Mouse (Mus musculus): ENCODE measurements around the gene Ucn. TPM values are rescaled to one million over a fixed set of nuclear protein-coding genes. Genes with fewer than 3 reads are reported as not detected.

Gene Ucn
- polyA plus RNA-seq (2015; fragmentation: Nextera tagmentation; extraction: Ambion mirVana) = not detected in 2 replicates

GRCm38 (mm10) chr5:31138241-31138967 lies at the start of gene Ucn:
Gene Ucn, minus strand, starts transcription at chr5:31138829.
- peak within 1 kb of the TSS; percentile 61 for H3K4me2 ChIP-seq
- H3K36me3 ChIP-seq = 0 out of 2 replicates have a peak, but pooled peaks cover 7% of the 10 kb centered on the region
- no peak within 1 kb of the TSS for H3K27ac ChIP-seq (replicated peaks)
- 0 out of 2 replicates have a peak, but pooled peaks have one; percentile 20 for ATAC-seq (ENCODE audit: low FRiP score, low read depth)
- 2% methylated on average over 49 of the region's 52 CpGs for WGBS
- H3K4me1 ChIP-seq (replicated peaks) = peaks cover 25% of the 10 kb centered on the region
- no peaks in the 10 kb centered on the region for H3K9me3 ChIP-seq
- peak within 1 kb of the TSS; percentile 17 for H3K9ac ChIP-seq
- H3K4me3 ChIP-seq = peak within 1 kb of the TSS; percentile 39
- H3K27me3 ChIP-seq = peaks cover 62% of the 10 kb centered on the region

- ATAC-seq (ENCODE audit: low FRiP score, low read depth) = no peak
- 67% methylated on average over 4 of the region's 4 CpGs for WGBS
- H3K4me3 ChIP-seq = no peak overlapping the region
- no peak overlapping the region for H3K4me2 ChIP-seq
- H3K9me3 ChIP-seq = no peaks in the 10 kb centered on the region
- H3K27me3 ChIP-seq = no peaks in the 10 kb centered on the region
- H3K27ac ChIP-seq (replicated peaks) = no peak overlapping the region
- H3K9ac ChIP-seq = no peak overlapping the region
- peaks cover 13% of the 10 kb centered on the region for H3K4me1 ChIP-seq (replicated peaks)
- H3K36me3 ChIP-seq = peaks cover 19% of the 10 kb centered on the region
Observed at GRCm38 (mm10) chr5:31183678-31184077, 45.0 kb upstream of the Ucn start.

GRCm38 (mm10) chr5:31181183-31181770 lies 42.6 kb upstream of the Ucn start:
- no peak for ATAC-seq (ENCODE audit: low FRiP score, low read depth)
- H3K4me2 ChIP-seq = peak overlapping the region; percentile 88; the same call in 1 of the 2 replicates
- no peaks in the 10 kb centered on the region for H3K9me3 ChIP-seq
- 95% methylated on average over 9 of the region's 9 CpGs for WGBS
- H3K36me3 ChIP-seq = no peaks in the 10 kb centered on the region; the same call in 1 of the 2 replicates
- H3K4me1 ChIP-seq (replicated peaks) = peaks cover 31% of the 10 kb centered on the region
- no peak overlapping the region for H3K27ac ChIP-seq (replicated peaks)
- no peak overlapping the region for H3K4me3 ChIP-seq
- no peaks in the 10 kb centered on the region for H3K27me3 ChIP-seq
- H3K9ac ChIP-seq = no peak overlapping the region

GRCm38 (mm10) chr5:31179766-31180630 lies 41.4 kb upstream of the Ucn start, which contains the start of the genes Gm29609 and Gtf3c2:
Gene Gm29609, minus strand, starts transcription at chr5:31179911.
Gene Gtf3c2, minus strand, starts transcription at chr5:31180144.
- Histone ChIP-seq H3K36me3 (peaks cover 4% of the 10 kb centered on the region), H3K27ac (replicated peaks) (peak within 1 kb of the TSS; percentile 95), H3K9ac (peak within 1 kb of the TSS; percentile 81), H3K4me1 (replicated peaks) (peaks cover 31% of the 10 kb centered on the region), H3K4me3 (peak within 1 kb of the TSS; percentile 90), H3K27me3 (no peaks in the 10 kb centered on the region), H3K9me3 (no peaks in the 10 kb centered on the region), H3K4me2 (peak within 1 kb of the TSS; percentile 88)
- ATAC-seq (ENCODE audit: low FRiP score, low read depth) = peak; percentile 98
- under 1% methylated on average over 59 of the region's 59 CpGs for WGBS

- H3K36me3 ChIP-seq = peaks cover 9% of the 10 kb centered on the region
- peak overlapping the region; percentile 95 for H3K27ac ChIP-seq (replicated peaks)
- WGBS = 0% methylated on average over 25 of the region's 25 CpGs
- H3K4me1 ChIP-seq (replicated peaks) = peaks cover 31% of the 10 kb centered on the region
- peak overlapping the region; percentile 90 for H3K4me3 ChIP-seq
- peak overlapping the region; percentile 81 for H3K9ac ChIP-seq
- peak overlapping the region; percentile 88 for H3K4me2 ChIP-seq
- H3K9me3 ChIP-seq = no peaks in the 10 kb centered on the region
- ATAC-seq (ENCODE audit: low FRiP score, low read depth) = peak; percentile 79
- no peaks in the 10 kb centered on the region for H3K27me3 ChIP-seq
Observed at GRCm38 (mm10) chr5:31179301-31179765, 40.7 kb upstream of the Ucn start.

DNA sequence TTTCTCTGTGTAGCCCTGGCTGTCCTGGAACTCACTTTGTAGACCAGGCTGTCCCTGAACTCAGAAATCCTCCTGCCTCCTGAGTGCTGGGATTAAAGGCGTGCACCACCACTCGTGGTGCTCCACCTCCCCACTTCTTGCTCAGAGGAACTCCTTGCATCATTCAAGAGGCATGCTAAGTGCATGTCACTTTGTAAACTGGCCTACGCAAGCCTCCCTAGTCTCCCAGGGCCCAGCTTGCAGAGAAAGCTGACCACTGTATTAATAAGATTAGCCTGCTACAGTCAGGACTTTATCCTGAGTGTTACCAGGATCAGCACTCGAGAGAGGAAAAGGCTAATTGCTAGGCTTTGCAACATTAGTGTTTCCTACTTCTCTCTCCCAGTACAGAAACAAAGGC lies 30.0 kb upstream of the Ucn start:
- Histone ChIP-seq H3K9me3 (no peaks in the 10 kb centered on the region), H3K4me3 (no peak overlapping the region), H3K36me3 (peaks cover 92% of the 10 kb centered on the region), H3K27ac (replicated peaks) (no peak overlapping the region), H3K4me2 (no peak overlapping the region), H3K9ac (no peak overlapping the region), H3K4me1 (replicated peaks) (no peaks in the 10 kb centered on the region), H3K27me3 (no peaks in the 10 kb centered on the region)
- 91% methylated on average over 4 of the region's 4 CpGs for WGBS
- ATAC-seq (ENCODE audit: low FRiP score, low read depth) = no peak

DNA sequence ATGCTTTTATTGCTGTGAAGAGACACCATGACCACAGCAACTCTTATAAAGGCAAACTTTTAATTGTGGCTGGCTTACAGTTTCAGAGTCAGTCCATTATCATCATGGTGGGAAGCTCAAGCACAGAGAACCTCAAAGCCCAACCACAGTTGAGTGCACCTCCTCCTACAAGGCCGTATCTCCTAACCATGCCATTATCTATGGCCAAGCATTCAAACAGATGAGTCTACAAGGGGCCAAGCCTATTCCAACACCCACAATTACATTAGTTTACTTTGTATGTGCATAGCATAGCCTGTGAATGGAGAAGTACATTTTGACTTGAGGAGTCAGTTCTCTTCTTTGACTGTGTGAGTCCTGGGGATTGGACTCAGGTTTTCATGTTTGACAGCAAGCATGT lies 26.2 kb upstream of the Ucn start:
- H3K9me3 ChIP-seq = no peaks in the 10 kb centered on the region
- no peak overlapping the region for H3K27ac ChIP-seq (replicated peaks)
- no peak for ATAC-seq (ENCODE audit: low FRiP score, low read depth)
- H3K36me3 ChIP-seq = peaks cover 89% of the 10 kb centered on the region
- no peak overlapping the region for H3K4me3 ChIP-seq
- no peak overlapping the region for H3K9ac ChIP-seq
- H3K27me3 ChIP-seq = no peaks in the 10 kb centered on the region
- H3K4me2 ChIP-seq = no peak overlapping the region
- H3K4me1 ChIP-seq (replicated peaks) = no peaks in the 10 kb centered on the region
- 87% methylated on average over 1 of the region's 1 CpGs for WGBS

DNA sequence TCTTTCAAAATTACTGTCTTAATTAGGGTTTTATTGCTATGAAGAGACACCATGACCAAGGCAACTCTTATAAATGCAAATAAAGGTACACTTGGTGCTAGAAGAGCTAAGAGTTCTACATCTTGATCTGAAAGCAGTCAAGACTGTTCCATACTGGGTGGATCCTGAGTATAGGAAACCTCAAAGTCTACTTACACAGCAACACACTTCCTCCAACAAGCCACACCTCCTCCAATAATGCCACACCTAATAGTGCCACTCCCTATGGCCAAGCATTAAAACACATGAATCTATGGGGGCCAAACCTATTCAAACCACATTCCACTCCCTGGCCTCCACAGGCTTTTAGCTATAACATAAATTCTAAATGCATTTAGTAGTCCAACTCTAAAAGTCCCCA lies 23.8 kb upstream of the Ucn start:
- no peak for ATAC-seq (ENCODE audit: low FRiP score, low read depth)
- H3K27me3 ChIP-seq = no peaks in the 10 kb centered on the region
- H3K4me3 ChIP-seq = no peak overlapping the region
- H3K4me1 ChIP-seq (replicated peaks) = no peaks in the 10 kb centered on the region
- H3K4me2 ChIP-seq = no peak overlapping the region
- no peak overlapping the region for H3K27ac ChIP-seq (replicated peaks)
- H3K9me3 ChIP-seq = no peaks in the 10 kb centered on the region
- peaks cover 90% of the 10 kb centered on the region for H3K36me3 ChIP-seq
- H3K9ac ChIP-seq = no peak overlapping the region

DNA sequence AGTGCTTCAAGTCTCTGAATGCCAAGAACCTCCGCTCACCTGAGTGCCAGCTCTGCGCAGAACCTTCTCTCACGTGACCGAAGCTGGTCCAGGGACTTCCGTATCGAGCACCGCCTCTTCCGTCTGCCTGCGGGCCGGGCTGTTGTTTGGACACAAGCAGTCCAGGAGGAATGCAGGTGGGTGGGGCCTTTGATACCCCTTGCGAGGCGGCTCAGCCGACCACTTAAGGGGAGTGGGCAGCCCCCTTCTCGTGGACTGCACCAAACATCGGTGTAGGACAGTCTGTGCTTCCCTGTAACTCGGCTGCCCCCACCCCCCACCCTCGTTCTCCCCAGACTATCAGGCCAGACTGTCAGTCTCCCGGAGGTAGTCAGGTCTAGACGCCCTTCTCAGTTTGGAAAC lies 15.5 kb upstream of the Ucn start, which contains the start of gene Mpv17:
TSS of gene Mpv17 (minus strand) at position 100 of the 402 bp plus-strand sequence.
- H3K27me3 ChIP-seq = no peaks in the 10 kb centered on the region
- H3K4me1 ChIP-seq (replicated peaks) = peaks cover 16% of the 10 kb centered on the region
- H3K36me3 ChIP-seq = peaks cover 31% of the 10 kb centered on the region
- H3K9me3 ChIP-seq = no peaks in the 10 kb centered on the region
- H3K4me2 ChIP-seq = peak within 1 kb of the TSS; percentile 66
- H3K27ac ChIP-seq (replicated peaks) = peak within 1 kb of the TSS; percentile 70
- under 1% methylated on average over 19 of the region's 19 CpGs for WGBS
- peak within 1 kb of the TSS; percentile 68 for H3K4me3 ChIP-seq
- H3K9ac ChIP-seq = peak within 1 kb of the TSS; percentile 70
- ATAC-seq (ENCODE audit: low FRiP score, low read depth) = peak; percentile 96

DNA sequence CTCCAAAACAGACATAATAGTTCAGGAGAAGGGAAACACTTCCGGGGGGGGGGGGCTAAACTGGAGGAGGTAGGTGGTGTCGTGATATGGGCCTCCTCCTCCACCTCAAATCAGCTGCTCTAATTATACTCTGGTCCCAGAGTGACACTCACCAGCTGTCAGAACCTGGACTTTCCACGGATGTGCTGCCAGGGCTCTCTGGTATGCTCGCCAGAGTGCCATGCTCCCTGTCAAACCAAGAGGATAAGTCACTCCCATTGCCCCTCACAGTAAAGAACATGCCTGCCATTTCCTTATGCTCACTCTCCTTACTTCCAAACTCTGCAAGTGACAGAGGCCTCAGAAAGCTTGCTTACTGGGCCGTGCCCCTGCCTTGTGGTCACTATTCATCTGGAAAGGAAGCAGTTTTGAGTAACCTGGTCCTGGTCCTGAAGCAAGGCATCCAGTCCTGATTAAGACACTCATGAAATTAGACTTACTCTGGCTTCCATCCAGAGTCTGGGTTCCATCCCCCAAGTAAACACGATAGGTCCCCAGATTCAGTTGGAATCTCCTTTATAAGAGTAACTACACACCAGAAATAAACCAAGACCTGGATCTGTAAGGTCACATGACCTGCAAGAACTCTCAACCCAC lies 15.0 kb upstream of the Ucn start:
- Histone ChIP-seq H3K4me2 (peak overlapping the region; percentile 66), H3K36me3 (peaks cover 26% of the 10 kb centered on the region), H3K9ac (peak overlapping the region; percentile 70), H3K27me3 (no peaks in the 10 kb centered on the region), H3K4me3 (peak overlapping the region; percentile 68), H3K9me3 (no peaks in the 10 kb centered on the region), H3K4me1 (replicated peaks) (peaks cover 16% of the 10 kb centered on the region), H3K27ac (replicated peaks) (peak overlapping the region; percentile 70)
- peak; percentile 48 for ATAC-seq (ENCODE audit: low FRiP score, low read depth)
- WGBS = 45% methylated on average over 6 of the region's 6 CpGs

GRCm38 (mm10) chr5:31151746-31152145 lies 13.1 kb upstream of the Ucn start:
- H3K9ac ChIP-seq = no peak overlapping the region
- no peak overlapping the region for H3K27ac ChIP-seq (replicated peaks)
- H3K27me3 ChIP-seq = no peaks in the 10 kb centered on the region
- ATAC-seq (ENCODE audit: low FRiP score, low read depth) = no peak
- no peaks in the 10 kb centered on the region for H3K9me3 ChIP-seq
- WGBS = 95% methylated on average over 3 of the region's 3 CpGs
- H3K4me3 ChIP-seq = no peak overlapping the region
- H3K36me3 ChIP-seq = peaks cover 7% of the 10 kb centered on the region
- no peak overlapping the region for H3K4me2 ChIP-seq
- peaks cover 16% of the 10 kb centered on the region for H3K4me1 ChIP-seq (replicated peaks)
